Mouse (Mus musculus) bone marrow macrophage, adult 2 months (primary cell): Measurements from ENCODE around the gene 5430419D17Rik.

ENCODE experiments used
- CTCF ChIP-seq: IDR thresholded peaks from 2 replicates; pipeline ENCODE4 v1.5.1; 2012; ENCODE audit warnings: low read depth, mild to moderate bottlenecking, low read length, moderate library complexity
- POLR2A ChIP-seq: IDR thresholded peaks from 2 replicates; pipeline ENCODE4 v1.6.1; 2012; ENCODE audit warnings: mild to moderate bottlenecking, low read depth, low read length, borderline replicate concordance

GRCm38 (mm10) chr7:131182685-131183084 is 8.5 kb downstream of the 5430419D17Rik start:
- no peak for TF ChIP-seq CTCF
- no peak for TF ChIP-seq POLR2A
